Mouse (Mus musculus) heart, postnatal 36 days (tissue): ENCODE results near the gene Elovl5. TPM values are rescaled to one million over a fixed set of nuclear protein-coding genes. Genes with fewer than 3 reads are reported as not detected.

Experiments
- DNase-seq, 2 experiments: peaks; one replicate each; pipeline ENCODE4 v3.0.0; 2021 to 2022
- intact Hi-C: fragments of 180-260 bp; cut with DNase I; formaldehyde crosslinking; loops from one replicate; pipeline ENCODE4 v1.15.1; 2025
- total RNA-seq, 2 experiments: library from RNA; stranded (reverse); gene quantifications; 2 replicates each; pipeline ENCODE4 v1.2.3; 2021

Gene Elovl5
- total RNA-seq, 2 experiments from 2014 or later: 28.8 to 35.2 TPM

- intact Hi-C loops: loop anchor here (5.0 kb wide), 1 partner anchor 370 kb away; no protein-coding TSS in a partner anchor
- DNase-seq: no peak
These were observed 109.9 kb downstream of the Elovl5 start for GRCm38 (mm10) chr9:78027099-78027498.

- no peak for DNase-seq
- intact Hi-C loops: no loop called here
These were observed 113.8 kb downstream of the Elovl5 start for GRCm38 (mm10) chr9:78030835-78031456.

- intact Hi-C loops: no loop called here
- DNase-seq: no peak
These were observed 115.8 kb downstream of the Elovl5 start for GRCm38 (mm10) chr9:78032930-78033329.

Other genes starting within 250 kb of the Elovl5 start
- 10 to 100 TPM in 1 of 2 experiments, 1 to 10 TPM in 1; 9.4 to 13.8 TPM for gene Gclc, start 162.8 kb upstream of the Elovl5 start, total RNA-seq
- not detected for gene Gcm1, start 134.6 kb downstream of the Elovl5 start, total RNA-seq
- 10 to 100 TPM; 49.9 to 52.5 TPM for gene Fbxo9, start 191.7 kb downstream of the Elovl5 start, total RNA-seq
- gene Ick, start 191.8 kb downstream of the Elovl5 start, total RNA-seq: 10 to 100 TPM; 13.7 to 15.3 TPM